Mouse (Mus musculus) embryonic facial prominence, embryonic 11.5 days (tissue): ENCODE results near the gene Syt1. TPM values are rescaled to one million over a fixed set of nuclear protein-coding genes. Genes with fewer than 3 reads are reported as not detected.

Experiments
- ATAC-seq: fragments of 200-750 bp; cut with Nextera tagmentation; replicated peaks from 2 replicates; pipeline ENCODE4 v1.8.0; 2017; ENCODE audit warnings: low read depth; ENCODE audit not compliant: insufficient number of reproducible peaks, low FRiP score, low TSS enrichment
- DNase-seq: peaks from one replicate; pipeline ENCODE4 v3.0.0-alpha.2; 2015; ENCODE audit warnings: low spot score
- H3K27ac ChIP-seq: fragments of 300-500 bp; sonication (generic); replicated peaks from 2 replicates; pipeline ENCODE4 v1.5.1; 2014; ENCODE audit warnings: mild to moderate bottlenecking, low read depth, low read length, control low read depth
- H3K27me3 ChIP-seq: fragments of 300-500 bp; sonication (generic); 2 replicates; pipeline ENCODE4 v1.6.1; 2014; ENCODE audit warnings: mild to moderate bottlenecking, low read length, moderate library complexity, mixed read lengths; ENCODE audit not compliant: control insufficient read depth, insufficient read depth
- H3K36me3 ChIP-seq: fragments of 300-500 bp; sonication (generic); replicated peaks from 2 replicates; pipeline ENCODE4 v1.6.1; 2014; ENCODE audit warnings: low read depth, mild to moderate bottlenecking, low read length, moderate library complexity, mixed read lengths; ENCODE audit not compliant: control insufficient read depth, insufficient read depth
- H3K4me1 ChIP-seq: fragments of 300-500 bp; sonication (generic); 2 replicates; pipeline ENCODE4 v1.6.1; 2014; ENCODE audit warnings: low read length, mixed read lengths; ENCODE audit not compliant: control insufficient read depth, insufficient read depth
- H3K4me2 ChIP-seq: fragments of 300-500 bp; sonication (generic); 2 replicates; pipeline ENCODE4 v1.6.1; 2014; ENCODE audit warnings: low read depth, mild to moderate bottlenecking, control low read depth, low read length, moderate library complexity
- H3K4me3 ChIP-seq: fragments of 300-500 bp; sonication (generic); 2 replicates; pipeline ENCODE4 v1.5.1; 2014; ENCODE audit warnings: low read depth, low read length, control low read depth
- H3K9ac ChIP-seq: fragments of 300-500 bp; sonication (generic); replicated peaks from 2 replicates; pipeline ENCODE4 v1.6.1; 2014; ENCODE audit warnings: mild to moderate bottlenecking, control low read depth, low read length
- H3K9me3 ChIP-seq: fragments of 300-500 bp; sonication (generic); replicated peaks from 2 replicates; pipeline ENCODE4 v1.6.1; 2016; ENCODE audit warnings: mild to moderate bottlenecking, low read length, inconsistent platforms, mixed read lengths; ENCODE audit not compliant: control insufficient read depth
- WGBS: fragments of 180-500 bp; shearing (Covaris S2); extraction: QIAGEN DNeasy Blood & Tissue Kit; methylation state at CpG from one replicate; pipeline ENCODE4 v1.1.7; 2014; 5-methylcytosine and 5-hydroxymethylcytosine counted together
- polyA plus RNA-seq: library from polyadenylated mRNA; unstranded; fragments of >200 nt; fragmentation: Nextera tagmentation; extraction: Ambion mirVana; gene quantifications from 2 replicates; pipeline ENCODE4 v1.2.1, GENCODE M21; 2014

Syt1 gene
- polyA plus RNA-seq, 1 experiment from 2014 or later: 7.1 TPM

GRCm38 (mm10) chr10:108525506-108525905, 485.3 kb downstream of the Syt1 start:
- Histone ChIP-seq H3K4me1 (no peaks in the 10 kb centered on the region), H3K27ac (no peak overlapping the region), H3K9me3 (no peaks in the 10 kb centered on the region), H3K27me3 (no peaks in the 10 kb centered on the region), H3K9ac (no peak overlapping the region), H3K4me3 (no peak overlapping the region), H3K4me2 (no peak overlapping the region), H3K36me3 (no peaks in the 10 kb centered on the region)
- WGBS: 90% methylated on average over 11 of the region's 11 CpGs
- DNase-seq (no peak), ATAC-seq (no peak)

GRCm38 (mm10) chr10:108524306-108525029, 486.3 kb downstream of the Syt1 start:
- DNase-seq: peak; percentile 55
- H3K9ac ChIP-seq: no peak overlapping the region
- H3K4me3 ChIP-seq: no peak overlapping the region
- peak; percentile 82; the same call in 1 of the 2 replicates for ATAC-seq
- H3K27ac ChIP-seq: no peak overlapping the region
- no peaks in the 10 kb centered on the region for H3K36me3 ChIP-seq
- no peak overlapping the region for H3K4me2 ChIP-seq
- 41% methylated on average over 6 of the region's 6 CpGs for WGBS
- H3K4me1 ChIP-seq: no peaks in the 10 kb centered on the region
- H3K27me3 ChIP-seq: no peaks in the 10 kb centered on the region
- no peaks in the 10 kb centered on the region for H3K9me3 ChIP-seq

GRCm38 (mm10) chr10:108519156-108519555, 491.6 kb downstream of the Syt1 start:
- no peaks in the 10 kb centered on the region for H3K4me1 ChIP-seq
- WGBS: 50% methylated on average over 6 of the region's 6 CpGs
- H3K4me3 ChIP-seq: no peak overlapping the region
- H3K27ac ChIP-seq: no peak overlapping the region
- no peak overlapping the region for H3K9ac ChIP-seq
- H3K4me2 ChIP-seq: no peak overlapping the region
- ATAC-seq (no peak), DNase-seq (no peak)
- H3K27me3 ChIP-seq: no peaks in the 10 kb centered on the region
- H3K36me3 ChIP-seq: no peaks in the 10 kb centered on the region
- no peaks in the 10 kb centered on the region for H3K9me3 ChIP-seq

- no peaks in the 10 kb centered on the region for H3K9me3 ChIP-seq
- H3K4me3 ChIP-seq: no peak overlapping the region
- no peaks in the 10 kb centered on the region for H3K4me1 ChIP-seq
- no peak overlapping the region for H3K4me2 ChIP-seq
- no peak for ATAC-seq
- 86% methylated on average over 9 of the region's 9 CpGs for WGBS
- no peak for DNase-seq
- H3K27me3 ChIP-seq: no peaks in the 10 kb centered on the region
- H3K27ac ChIP-seq: no peak overlapping the region
- H3K9ac ChIP-seq: no peak overlapping the region
- H3K36me3 ChIP-seq: no peaks in the 10 kb centered on the region
These were observed 493.7 kb downstream of the Syt1 start for GRCm38 (mm10) chr10:108517076-108517475.

- Histone ChIP-seq H3K4me2 (no peak overlapping the region), H3K4me3 (no peak overlapping the region), H3K9ac (no peak overlapping the region), H3K9me3 (no peaks in the 10 kb centered on the region), H3K4me1 (no peaks in the 10 kb centered on the region), H3K27me3 (no peaks in the 10 kb centered on the region), H3K27ac (no peak overlapping the region), H3K36me3 (no peaks in the 10 kb centered on the region)
- no peak for DNase-seq
- WGBS: 57% methylated on average over 7 of the region's 7 CpGs
- no peak for ATAC-seq
These were observed 496.1 kb downstream of the Syt1 start for GRCm38 (mm10) chr10:108514671-108515070.

- Histone ChIP-seq H3K9me3 (no peaks in the 10 kb centered on the region), H3K4me2 (no peak overlapping the region), H3K4me1 (no peaks in the 10 kb centered on the region), H3K4me3 (no peak overlapping the region), H3K9ac (no peak overlapping the region), H3K36me3 (no peaks in the 10 kb centered on the region), H3K27me3 (no peaks in the 10 kb centered on the region), H3K27ac (no peak overlapping the region)
- DNase-seq (no peak), ATAC-seq (no peak)
- 76% methylated on average over 3 of the region's 3 CpGs for WGBS
These were observed 501.2 kb downstream of the Syt1 start for GRCm38 (mm10) chr10:108509579-108509978.

- no peaks in the 10 kb centered on the region for H3K4me1 ChIP-seq
- H3K4me2 ChIP-seq: no peak overlapping the region
- H3K36me3 ChIP-seq: no peaks in the 10 kb centered on the region
- H3K9me3 ChIP-seq: no peaks in the 10 kb centered on the region
- no peak overlapping the region for H3K9ac ChIP-seq
- no peak for DNase-seq
- 82% methylated on average over 4 of the region's 4 CpGs for WGBS
- no peak for ATAC-seq
- H3K27me3 ChIP-seq: no peaks in the 10 kb centered on the region
- no peak overlapping the region for H3K27ac ChIP-seq
- H3K4me3 ChIP-seq: no peak overlapping the region
These were observed 503.9 kb downstream of the Syt1 start for GRCm38 (mm10) chr10:108506917-108507316.

GRCm38 (mm10) chr10:108504925-108505324, 505.9 kb downstream of the Syt1 start:
- WGBS: 83% methylated on average over 7 of the region's 7 CpGs
- no peak overlapping the region for H3K9ac ChIP-seq
- no peak overlapping the region for H3K4me2 ChIP-seq
- ATAC-seq (no peak), DNase-seq (no peak)
- no peaks in the 10 kb centered on the region for H3K27me3 ChIP-seq
- H3K27ac ChIP-seq: no peak overlapping the region
- H3K4me1 ChIP-seq: no peaks in the 10 kb centered on the region
- no peaks in the 10 kb centered on the region for H3K9me3 ChIP-seq
- no peak overlapping the region for H3K4me3 ChIP-seq
- no peaks in the 10 kb centered on the region for H3K36me3 ChIP-seq
